Mouse (Mus musculus) layer of hippocampus, adult 18-20 months (tissue): ENCODE data around the gene Ang2. TPM values are rescaled to one million over a fixed set of nuclear protein-coding genes. Genes with fewer than 3 reads are reported as not detected.
"Not testable (repeated sequence)": the region's sequence is repeated elsewhere in the genome, so short reads cannot be mapped to it uniquely, and the experiment has no call there.

ENCODE experiments used
- DNase-seq, 2 experiments: peaks; one replicate each; pipeline ENCODE4 v3.0.0; 2022; ENCODE audit warnings: low spot score in 2 of 2
- long read RNA-seq: library from polyadenylated mRNA; stranded (forward); transcript quantifications from one replicate; pipeline ENCODE4 v2.0.0, GENCODE M21; 2021
- total RNA-seq, 2 experiments: library from RNA; stranded (reverse); gene quantifications; 2 replicates each; pipeline ENCODE4 v1.2.3; 2021

The Ang2 gene
- not detected for total RNA-seq
- long read RNA-seq, result 0 reads

DNA sequence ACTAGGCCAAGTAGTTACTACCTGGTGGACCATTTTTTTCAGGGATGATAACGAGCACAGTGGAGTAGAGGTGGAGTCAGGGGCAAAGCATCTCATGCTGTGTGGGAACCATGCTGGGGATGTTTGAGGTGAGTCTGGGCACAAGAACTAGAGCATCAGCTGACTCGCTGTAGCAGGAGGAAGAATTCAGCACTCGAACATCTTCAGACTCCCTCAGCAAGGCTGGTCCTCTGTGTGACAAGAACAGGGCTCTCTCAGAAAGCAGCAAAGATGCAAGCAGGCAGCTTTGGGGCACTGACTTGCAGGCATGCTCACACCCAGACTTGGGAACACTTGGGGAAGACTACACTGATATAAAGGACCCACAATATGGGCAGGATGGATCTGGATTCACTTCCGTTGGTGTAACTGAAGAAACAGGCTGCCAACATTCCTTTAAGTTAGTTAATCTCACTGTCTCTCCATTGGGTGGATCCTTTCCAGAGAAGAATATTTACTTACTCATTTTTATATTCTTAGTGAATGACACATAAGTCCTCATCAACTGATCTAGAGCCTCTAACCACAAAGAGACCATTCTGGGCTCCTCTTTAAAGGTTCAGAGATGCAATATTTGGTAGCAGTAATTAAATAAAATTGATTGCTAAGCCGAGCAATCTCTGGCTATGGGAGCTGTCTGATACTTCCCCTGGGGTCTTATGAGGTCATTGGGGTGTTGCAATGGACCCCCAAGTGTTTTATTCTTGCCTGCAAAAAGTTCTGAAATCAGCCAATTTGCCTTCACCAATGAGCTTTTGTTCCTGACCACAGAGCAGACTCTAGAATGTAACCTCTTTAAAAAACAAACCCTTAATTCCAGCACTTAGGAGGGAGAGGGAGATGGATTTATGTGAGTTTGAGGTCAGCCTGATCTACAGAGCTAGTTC lies at the start of gene Ang2:
Gene Ang2, minus strand, starts transcription at position 51 of the 926 bp plus-strand sequence.
- DNase-seq, result no peak

DNA sequence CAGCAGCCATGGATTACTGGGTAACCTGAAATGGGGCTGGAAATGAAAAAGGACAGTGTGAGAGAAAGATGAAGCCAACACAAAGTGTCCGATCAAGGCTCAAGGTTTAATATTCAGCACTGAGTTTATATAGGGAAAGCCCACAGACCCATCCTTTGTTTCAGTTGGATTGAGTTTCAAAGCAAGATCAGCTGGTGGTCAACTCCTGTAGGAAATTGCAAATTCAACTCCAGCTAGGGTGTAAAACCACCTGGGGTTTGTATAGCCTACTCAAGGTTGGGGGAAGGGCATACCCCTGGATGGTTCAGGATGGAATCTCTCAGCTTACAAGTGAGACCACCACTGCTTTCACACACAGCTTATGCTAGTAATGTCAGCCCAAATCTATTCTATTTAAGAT lies 48.8 kb upstream of the Ang2 start:
- no peak for DNase-seq

DNA sequence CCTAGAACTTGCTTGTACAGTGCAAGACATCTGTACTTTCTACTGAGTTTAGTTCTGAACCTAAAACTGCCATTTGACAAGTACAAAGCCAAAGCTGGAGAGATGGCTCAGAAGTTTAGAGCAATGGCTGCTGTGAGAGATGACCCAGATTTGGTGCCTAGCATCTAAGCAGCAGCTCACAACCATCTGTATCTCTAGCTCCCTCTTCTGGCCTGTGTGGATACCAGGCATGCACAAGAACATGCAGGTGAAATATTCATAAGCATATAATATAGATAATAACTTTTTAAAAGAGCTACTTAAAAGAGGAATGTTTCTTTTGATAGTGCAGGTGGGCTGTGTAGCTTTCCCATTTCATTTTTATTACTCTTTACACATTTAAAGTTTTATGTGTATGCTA lies 42.0 kb upstream of the Ang2 start:
- DNase-seq, result peak; percentile 17 to 84

DNA sequence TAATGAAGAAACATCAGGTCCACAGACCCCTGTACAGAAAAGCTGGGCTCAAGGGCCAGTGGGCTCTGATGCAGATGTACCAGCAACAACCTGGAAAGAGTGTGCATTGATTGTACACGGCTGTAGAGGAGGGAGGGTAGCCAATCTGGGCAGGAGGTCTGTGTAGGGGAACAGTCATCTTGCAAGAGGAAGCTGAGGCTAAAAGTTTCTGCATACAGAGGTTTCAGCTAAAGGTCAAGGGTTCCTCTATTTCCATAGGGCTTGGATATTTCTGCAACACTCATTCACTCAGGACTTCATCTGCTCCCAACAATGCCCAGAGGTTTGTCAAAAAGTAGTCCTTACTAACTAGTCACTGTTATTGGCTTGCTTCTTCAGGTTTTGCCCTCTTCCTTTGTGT lies 38.5 kb upstream of the Ang2 start:
- DNase-seq, result not testable (repeated sequence)

DNA sequence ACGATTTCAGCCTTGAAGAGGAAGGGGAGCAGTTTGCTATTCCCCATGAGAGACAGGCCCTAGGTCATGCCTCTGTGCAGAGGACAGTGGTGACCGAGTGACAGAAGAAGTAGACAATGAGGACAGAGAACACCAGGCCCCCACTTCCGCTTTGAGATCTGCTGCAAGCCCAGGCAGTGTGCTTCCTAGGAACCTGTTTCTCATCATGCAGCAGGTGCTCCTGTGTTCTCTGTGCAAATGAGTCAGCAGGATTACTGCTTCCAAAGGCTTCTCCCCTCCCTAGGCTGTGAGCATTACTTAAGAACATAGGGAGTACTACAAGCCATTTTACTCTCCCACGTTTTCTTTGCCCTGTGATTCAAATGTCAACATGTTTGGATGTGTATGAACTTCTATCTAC lies 30.7 kb upstream of the Ang2 start:
- DNase-seq, result not testable (repeated sequence)

DNA sequence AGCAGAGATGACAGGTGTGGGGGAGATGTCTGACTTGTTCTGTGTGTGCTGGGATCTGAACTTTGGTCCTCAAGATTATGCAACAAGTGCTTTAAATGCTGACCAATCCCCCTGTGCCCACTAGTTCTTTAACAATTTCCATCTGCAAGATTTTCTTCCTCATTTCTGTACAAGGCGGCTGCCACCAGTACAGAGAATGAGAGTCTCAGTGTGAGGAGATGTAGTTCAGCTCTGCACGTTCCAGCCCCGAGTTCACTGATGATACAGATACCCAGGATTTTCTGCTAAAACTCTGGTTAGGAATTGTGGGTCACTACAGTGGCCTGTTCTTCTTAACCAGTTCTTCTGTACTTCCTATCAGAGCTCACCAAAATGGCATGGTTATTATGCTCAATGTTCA lies 21.1 kb upstream of the Ang2 start:
- not testable (repeated sequence) for DNase-seq

DNA sequence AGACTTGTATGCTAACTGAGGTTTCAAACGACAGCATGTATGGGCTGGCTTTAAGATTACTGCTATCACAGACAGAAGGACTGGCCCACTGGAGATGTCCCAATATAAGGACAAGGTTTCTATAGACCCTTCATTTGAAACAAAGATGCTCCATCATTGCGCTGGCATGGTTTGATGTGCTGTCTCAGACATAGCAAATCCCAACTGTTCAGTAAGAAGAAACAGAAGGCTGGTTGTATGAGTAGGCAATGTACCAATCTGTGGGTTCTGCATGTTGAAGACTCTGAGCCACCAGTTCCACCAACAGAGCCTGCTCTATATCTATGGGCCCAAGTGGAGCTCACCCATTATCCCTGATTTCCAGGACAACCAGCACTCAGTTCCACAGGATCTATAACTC lies 4.2 kb upstream of the Ang2 start, which contains the start of gene Ear14:
Gene Ear14, plus strand, starts transcription at position 277 of the 400 bp plus-strand sequence.
- peak; percentile 13 to 78 for DNase-seq

DNA sequence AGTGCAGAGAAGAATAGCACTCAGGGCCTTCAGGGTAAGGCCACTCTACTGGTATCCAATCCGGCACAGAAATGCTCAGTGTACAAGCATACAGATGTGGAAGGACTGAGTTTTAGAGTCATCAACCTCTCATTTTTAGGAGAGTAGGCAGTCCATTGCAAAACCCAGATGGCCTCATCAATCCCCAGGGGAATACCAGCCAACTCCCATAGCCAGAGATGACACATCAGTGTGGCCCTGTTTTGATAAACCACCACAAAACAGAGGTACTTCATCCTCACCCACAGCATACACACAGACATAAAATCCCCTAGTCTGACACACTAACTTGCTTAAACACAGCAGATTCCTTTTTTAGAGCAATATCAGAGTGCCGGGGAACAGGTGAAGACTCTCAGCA lies 1.5 kb upstream of the Ang2 start:
- DNase-seq, result no peak

DNA sequence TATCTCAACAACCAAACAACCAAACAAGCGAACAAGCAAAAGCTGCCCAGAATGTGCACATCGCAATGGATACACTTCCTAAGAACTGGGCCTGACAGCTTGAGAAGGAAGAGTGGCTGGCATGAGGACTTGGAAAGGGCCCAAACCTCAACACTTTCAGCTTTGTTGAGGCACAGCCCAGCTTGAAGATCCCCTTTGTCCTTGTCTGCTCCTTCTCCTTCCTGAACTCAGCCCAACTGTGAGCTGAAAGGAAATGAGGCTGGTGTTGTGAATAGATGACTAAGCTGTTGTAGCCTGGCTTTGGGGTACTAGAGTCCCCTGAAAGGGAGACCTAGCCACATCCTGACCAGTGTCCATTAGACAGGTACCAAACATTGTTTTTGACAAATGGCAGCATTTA lies 1.1 kb upstream of the Ang2 start:
- peak in 1 of 2 experiments; percentile 41 for DNase-seq

DNA sequence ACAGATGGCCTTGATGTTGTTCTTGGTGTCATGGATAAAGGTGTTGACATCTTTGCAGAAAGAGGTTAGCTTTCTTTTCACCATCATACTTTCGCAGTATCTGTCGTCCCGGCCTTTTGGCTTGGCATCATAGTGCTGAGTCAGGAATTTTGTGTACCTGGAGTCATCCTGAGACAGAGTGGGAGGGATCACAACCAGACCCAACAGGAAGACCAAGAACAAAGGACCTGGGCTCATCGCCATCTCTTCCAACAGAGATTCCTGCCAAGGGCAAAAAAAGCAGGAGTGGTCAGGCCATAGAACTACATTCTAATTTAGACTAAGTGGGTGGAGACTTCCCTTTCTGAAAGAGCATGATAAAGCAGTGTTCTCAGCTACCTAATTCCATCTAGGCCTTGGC lies 3.3 kb downstream of the Ang2 start:
- DNase-seq, result no peak

DNA sequence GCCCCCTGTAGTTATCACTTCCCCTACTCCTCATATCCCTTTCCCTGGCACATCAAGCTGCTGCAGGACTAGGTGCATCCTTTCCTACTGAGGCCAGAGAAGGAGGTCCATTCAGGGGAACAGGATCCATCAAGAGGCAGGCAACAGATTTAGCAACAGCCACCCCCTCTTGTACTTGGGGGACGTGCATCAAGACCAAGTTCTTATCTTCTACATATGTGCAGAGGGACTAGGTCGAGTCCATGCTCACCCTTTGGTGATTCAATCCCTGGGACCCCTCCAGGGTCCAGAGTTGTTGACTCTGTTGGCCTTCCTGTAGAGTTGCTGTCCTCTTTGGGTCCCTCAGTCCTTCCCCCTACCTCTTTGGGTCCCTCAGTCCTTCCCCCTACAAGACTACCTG lies 17.9 kb downstream of the Ang2 start:
- DNase-seq, result not testable (repeated sequence)

DNA sequence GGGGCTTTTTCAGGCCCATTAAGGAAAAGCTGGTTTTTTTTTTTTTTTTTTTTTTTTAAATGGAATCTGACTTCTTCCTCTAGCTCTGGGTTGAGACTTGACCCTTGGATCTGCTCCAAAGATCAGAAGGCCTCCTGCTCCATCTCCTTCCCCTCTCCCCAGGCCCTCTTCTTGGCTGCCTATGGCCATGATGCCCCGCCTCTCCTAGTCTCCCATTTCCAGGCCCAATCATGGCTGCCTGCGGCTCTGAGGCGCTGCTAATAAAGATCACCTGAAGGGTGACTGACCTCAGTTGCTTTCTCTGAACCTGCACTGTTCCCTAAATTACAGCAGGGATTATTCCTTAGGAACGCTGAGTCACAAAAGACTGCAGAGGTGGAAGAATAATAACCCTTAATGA lies 25.1 kb downstream of the Ang2 start:
- DNase-seq, result no peak

DNA sequence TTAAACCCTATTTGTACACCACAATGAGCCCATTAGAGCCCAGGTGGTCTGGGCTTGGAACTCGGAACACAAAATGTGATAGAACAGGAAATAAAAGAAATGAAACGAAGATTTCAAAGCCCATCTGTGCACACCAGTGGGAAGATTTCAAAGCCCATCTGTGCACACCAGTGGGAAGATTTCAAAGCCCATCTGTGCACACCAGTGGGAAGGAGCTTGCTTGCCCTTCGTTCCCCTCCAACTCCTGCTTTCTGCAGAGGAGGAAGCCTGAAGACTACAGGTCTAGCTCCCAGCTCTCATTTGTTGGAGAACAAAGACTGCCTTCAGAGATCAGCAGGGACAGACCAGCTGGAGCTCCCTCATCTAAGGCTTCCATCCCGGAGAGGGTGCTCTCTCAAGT lies 26.0 kb downstream of the Ang2 start:
- peak; percentile 24 to 70 for DNase-seq

DNA sequence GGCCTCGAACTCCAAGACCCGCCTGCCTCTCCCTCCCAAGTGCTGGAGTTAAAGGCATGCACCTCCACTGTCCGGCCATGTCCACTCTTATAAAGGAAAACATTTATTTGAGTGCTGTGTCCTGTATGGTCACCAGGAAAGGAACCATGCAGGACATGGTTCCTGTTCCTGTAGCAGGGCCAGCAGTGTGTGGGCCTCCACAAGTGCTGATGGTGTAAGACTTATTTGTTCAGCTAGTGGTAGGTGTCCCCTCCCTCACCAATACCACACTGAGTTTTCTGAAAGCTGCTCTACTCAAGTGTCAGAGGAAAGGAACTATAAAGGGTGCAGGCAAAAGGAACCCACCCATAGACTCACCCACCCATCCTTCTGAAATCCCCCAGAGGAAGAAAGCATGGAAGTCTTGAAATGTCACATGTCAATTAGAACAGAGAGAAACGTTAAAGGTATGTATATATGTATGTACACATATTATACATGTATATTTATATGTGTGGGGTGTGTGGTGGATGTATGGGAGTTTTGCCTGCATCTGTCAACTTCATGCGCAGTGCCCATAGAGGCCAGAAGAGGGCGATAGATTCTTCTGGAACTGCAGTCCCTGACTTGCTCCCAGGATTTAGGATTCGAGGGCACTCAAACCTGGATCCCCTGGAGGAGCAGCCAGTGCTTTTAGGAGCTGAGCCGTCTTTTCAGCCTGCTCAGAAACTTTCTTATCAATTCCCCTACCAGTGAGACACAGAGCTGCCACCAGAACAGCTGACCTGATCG lies 26.7 kb downstream of the Ang2 start:
- DNase-seq, result peak in 1 of 2 experiments; percentile 50

DNA sequence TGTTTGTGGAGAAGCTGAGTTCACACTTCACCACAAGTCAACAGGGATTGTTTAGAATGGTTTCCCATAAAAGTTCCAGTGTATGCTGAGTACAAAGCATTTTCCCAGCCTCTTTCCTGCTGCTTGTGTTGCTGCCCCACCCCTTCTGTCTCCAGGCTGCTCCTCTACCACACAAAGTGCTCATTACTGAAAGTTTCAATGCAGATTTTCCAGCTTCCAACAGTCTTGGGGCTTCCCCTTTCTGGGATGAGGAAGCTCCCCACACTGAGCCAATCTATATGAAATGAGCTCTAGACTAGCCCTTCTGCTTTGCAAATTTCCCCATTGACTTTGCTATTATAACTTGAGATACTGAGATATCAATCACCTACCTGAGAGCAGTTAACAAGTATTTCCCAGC lies 32.9 kb downstream of the Ang2 start:
- no peak for DNase-seq

DNA sequence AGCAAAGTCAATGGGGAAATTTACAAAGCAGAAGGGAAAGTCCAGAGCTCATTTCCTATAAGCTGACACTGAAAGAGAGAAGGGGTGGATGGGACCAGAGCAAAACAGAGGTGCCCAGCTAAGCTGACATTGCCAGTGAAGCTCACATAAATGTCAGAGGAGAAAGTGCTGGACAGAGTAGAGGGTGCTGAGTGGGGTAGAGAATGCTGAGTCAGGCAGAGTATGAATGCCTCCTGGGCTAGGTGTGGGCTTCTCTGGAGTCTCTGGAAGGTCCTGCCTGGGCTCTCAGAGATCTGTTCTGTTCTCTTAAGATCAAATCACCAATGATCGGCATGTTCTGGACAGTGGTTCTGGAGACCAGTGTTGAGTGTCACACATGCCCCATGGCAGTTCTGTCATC lies 33.5 kb downstream of the Ang2 start:
- DNase-seq, result no peak

DNA sequence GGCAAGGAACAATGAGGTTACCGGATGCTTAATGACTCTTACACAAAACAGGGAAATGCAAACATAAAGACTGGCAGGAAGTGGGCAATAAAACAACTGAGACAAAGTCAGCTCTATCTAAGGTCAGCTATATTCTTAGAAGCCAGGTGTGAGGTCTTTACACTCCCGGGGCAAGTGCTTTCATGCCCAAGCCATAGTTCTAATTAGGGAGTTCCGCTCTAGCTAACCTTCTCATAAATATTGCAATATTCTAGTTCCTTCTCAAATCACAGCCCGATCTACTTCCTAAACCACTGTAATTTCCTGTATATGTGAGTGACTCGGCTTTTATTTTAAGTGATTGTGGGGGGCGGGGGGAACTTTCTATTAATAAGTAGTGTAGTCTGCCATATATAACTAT lies 35.6 kb downstream of the Ang2 start:
- DNase-seq, result not testable (repeated sequence)

DNA sequence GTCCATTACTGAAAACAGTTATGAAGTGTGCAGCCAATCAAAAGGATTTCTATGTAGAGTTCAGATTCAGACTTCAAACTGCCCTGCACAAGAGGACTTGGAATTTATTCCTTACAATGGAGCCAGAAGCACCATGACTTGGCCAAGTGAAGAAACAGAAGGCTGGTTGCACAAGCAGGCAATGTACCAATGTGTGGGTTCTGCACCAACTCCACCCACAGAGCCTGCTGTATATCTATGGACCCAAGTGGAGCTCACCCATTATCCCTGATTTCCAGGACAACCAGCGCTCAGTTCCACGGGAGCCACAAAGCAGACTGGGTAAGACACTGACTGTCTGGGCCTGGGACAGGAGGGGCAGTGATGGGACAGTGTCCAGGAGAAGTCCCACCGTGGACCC lies 37.0 kb downstream of the Ang2 start, which contains the start of gene Rnase2b:
Gene Rnase2b, plus strand, starts transcription at position 285 of the 400 bp plus-strand sequence.
- DNase-seq, result peak; percentile 70 to 90

DNA sequence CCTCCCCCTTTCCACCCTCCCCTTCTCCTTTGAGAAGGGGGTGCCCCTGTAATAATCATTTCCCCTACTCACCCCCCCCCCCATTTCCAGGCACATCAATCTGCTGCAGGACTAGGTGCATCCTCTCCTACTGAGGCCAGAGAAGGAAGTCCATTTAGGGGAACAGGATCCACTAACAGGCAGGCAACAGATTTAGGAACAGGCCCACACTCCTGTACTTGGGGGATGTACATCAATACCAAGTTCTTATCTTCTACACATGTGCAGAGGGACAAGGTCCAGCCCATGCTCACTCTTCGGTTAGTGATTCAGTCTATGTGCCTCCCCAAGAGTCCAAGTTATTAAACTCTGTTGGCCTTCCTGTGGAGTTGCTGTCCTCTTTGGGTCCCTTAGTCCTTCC lies 41.9 kb downstream of the Ang2 start:
- no peak for DNase-seq

DNA sequence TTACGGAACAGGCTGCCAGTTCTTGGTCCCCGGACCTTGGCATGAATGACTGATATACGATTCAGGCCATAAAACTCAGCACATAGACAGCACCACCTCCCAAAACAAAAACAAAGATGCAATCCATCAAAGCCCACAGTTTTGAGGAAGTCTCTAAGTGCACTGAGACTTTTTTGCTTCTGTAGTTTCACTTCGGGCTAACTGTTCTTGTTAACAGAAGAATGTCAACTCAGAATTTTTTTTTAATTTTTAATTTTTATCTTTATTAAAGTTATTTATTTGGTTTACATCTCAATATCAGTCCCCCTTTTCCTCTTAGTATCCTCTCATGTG lies 42.2 kb downstream of the Ang2 start:
- DNase-seq, result no peak

DNA sequence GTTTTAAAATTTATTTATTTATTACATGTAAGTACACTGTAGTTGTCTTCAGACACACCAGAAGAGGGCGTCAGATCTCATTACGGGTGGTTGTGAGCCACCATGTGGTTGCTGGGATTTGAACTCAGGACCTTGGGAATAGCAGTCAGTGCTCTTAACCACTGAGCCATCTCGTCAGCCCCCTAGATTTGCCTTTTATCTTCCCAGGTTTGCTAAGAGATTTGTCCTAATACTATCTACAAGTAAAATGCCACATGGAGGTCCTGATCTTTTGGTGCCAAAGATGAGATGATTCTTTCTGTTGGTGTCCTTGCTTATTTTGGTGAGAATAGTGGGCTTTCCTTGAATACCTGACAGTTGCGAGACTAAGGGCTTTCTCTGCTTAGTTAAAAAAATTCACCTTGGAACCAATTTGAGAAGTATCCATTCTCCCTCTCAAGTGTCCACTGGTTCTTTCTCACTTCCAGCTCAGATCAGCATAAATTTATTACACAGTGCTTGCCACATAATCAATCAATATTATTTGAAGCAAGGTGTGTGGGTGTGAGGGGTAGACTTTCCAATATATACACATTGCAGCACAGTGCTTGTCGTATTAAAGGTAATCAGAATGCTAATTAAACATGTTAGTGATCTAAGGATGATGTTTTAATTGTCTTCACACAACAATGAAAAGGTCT lies 42.8 kb downstream of the Ang2 start:
- no peak for DNase-seq
